Mouse (Mus musculus): ENCODE data around the gene Palm. TPM values are rescaled to one million over a fixed set of nuclear protein-coding genes. Genes with fewer than 3 reads are reported as not detected.

The Palm gene
- polyA plus RNA-seq, 1 experiment from 2014 or later, result 184 TPM

- H3K36me3 ChIP-seq (replicated peaks), result peaks cover 45% of the 10 kb centered on the region
- H3K4me3 ChIP-seq (replicated peaks), result no peak overlapping the region
- no peak overlapping the region for H3K4me2 ChIP-seq
- no peak overlapping the region for H3K27ac ChIP-seq
- no peak for ATAC-seq (ENCODE audit: low FRiP score)
- no peaks in the 10 kb centered on the region for H3K27me3 ChIP-seq
- WGBS, result 89% methylated on average over 3 of the region's 3 CpGs
- peaks cover 26% of the 10 kb centered on the region for H3K4me1 ChIP-seq
- H3K9ac ChIP-seq, result no peak overlapping the region
- H3K9me3 ChIP-seq, result no peaks in the 10 kb centered on the region
Measured at GRCm38 (mm10) chr10:79762875-79763274, 30.5 kb upstream of the Palm start.

GRCm38 (mm10) chr10:79764234-79764633 lies 29.1 kb upstream of the Palm start:
- Histone ChIP-seq H3K4me2 (no peak overlapping the region), H3K27ac (no peak overlapping the region), H3K36me3 (replicated peaks) (peaks cover 32% of the 10 kb centered on the region), H3K9me3 (no peaks in the 10 kb centered on the region), H3K27me3 (no peaks in the 10 kb centered on the region), H3K9ac (no peak overlapping the region), H3K4me1 (peaks cover 31% of the 10 kb centered on the region), H3K4me3 (replicated peaks) (no peak overlapping the region)
- WGBS, result 91% methylated on average over 7 of the region's 7 CpGs
- no peak for ATAC-seq (ENCODE audit: low FRiP score)

GRCm38 (mm10) chr10:79765228-79765745 lies 28.1 kb upstream of the Palm start:
- peaks cover 24% of the 10 kb centered on the region for H3K36me3 ChIP-seq (replicated peaks)
- H3K4me2 ChIP-seq, result peak overlapping the region; percentile 94
- H3K9ac ChIP-seq, result peak overlapping the region; percentile 93
- H3K27me3 ChIP-seq, result 0 out of 2 replicates have a peak, but pooled peaks cover under 1% of the 10 kb centered on the region
- no peaks in the 10 kb centered on the region for H3K9me3 ChIP-seq
- no peak for ATAC-seq (ENCODE audit: low FRiP score)
- H3K27ac ChIP-seq, result no peak overlapping the region
- H3K4me1 ChIP-seq, result peaks cover 31% of the 10 kb centered on the region
- 64% methylated on average over 2 of the region's 2 CpGs for WGBS
- peak overlapping the region; percentile 94 for H3K4me3 ChIP-seq (replicated peaks)

DNA sequence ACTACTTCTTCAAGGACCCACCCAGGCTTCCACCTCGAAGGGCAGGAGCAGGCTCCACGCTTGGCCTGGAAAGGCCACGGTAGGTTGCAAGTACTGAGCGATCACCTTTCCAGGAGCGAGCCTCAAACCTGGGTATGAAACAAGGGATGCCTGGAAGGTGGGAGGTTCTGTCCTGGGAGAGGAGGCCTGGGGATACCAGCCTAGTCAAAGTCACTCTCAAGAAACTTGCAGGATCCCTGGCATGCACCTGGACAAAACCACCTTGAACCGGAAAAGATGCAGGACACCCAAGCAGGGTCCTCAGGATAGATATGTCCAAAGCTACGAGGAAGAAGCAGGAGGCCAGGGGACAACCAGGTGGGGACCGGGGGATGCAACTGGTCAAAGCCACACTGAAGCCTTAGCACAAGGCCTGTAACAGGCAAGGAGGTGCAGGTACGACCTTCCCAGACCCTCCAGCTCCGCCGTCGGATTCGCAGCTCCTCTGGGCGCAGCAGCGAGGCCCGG lies 27.3 kb upstream of the Palm start:
- peak overlapping the region; percentile 94 for H3K4me3 ChIP-seq (replicated peaks)
- WGBS, result 12% methylated on average over 16 of the region's 16 CpGs
- peak overlapping the region; percentile 93 for H3K9ac ChIP-seq
- H3K9me3 ChIP-seq, result no peaks in the 10 kb centered on the region
- peaks cover 31% of the 10 kb centered on the region for H3K4me1 ChIP-seq
- 0 out of 2 replicates have a peak, but pooled peaks cover 3% of the 10 kb centered on the region for H3K27me3 ChIP-seq
- H3K27ac ChIP-seq, result peak overlapping the region; percentile 92
- peak overlapping the region; percentile 94 for H3K4me2 ChIP-seq
- H3K36me3 ChIP-seq (replicated peaks), result peaks cover 16% of the 10 kb centered on the region
- no peak for ATAC-seq (ENCODE audit: low FRiP score)

DNA sequence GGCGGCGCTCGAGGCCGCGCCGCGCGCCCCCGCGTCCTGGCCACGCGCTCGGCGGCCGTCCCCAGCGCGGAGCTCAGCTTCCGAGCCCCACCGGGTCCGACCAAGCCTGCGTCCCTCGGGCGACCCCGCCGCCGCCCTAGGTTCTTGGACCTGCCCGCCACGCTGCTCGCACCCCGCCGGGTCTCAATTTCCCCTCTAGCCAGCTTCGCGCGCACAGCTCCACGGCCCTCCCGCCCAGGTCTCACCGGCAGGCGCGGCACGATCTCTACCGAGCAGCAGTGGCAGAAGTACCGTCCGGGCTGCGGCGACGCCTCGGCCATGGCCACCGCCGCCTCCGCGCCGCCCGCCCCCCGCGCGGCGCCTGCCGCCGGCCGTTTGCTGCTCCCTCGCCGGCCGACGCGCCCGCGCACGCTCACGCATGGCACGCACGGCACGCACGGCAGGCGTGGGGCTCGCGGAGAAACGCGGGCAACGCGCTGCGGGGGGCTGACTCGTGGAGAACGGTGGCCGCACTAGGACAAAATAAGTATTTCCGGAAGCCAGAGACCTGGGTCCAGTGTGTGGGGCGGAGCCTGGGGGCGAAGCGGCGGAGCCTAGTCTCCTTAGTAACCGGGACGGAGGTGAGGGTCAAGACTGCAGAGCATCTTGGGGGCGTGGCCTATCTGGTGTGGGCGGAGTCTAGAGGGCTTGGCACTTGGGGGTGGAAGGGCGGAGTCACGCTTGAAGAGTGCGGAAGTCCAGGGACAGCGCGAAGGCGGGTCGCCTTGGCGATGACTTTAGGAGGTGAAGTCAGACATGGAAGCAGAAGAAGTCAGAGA lies 26.7 kb upstream of the Palm start, which contains the start of gene Rnf126:
Gene Rnf126, minus strand, starts transcription at position 445 of the 818 bp plus-strand sequence.
- WGBS, result 1% methylated on average over 98 of the region's 101 CpGs
- 0 out of 2 replicates have a peak, but pooled peaks cover 3% of the 10 kb centered on the region for H3K27me3 ChIP-seq
- H3K4me3 ChIP-seq (replicated peaks), result peak within 1 kb of the TSS; percentile 94
- peaks cover 31% of the 10 kb centered on the region for H3K4me1 ChIP-seq
- peaks cover 9% of the 10 kb centered on the region for H3K36me3 ChIP-seq (replicated peaks)
- peak within 1 kb of the TSS; percentile 92 for H3K27ac ChIP-seq
- H3K4me2 ChIP-seq, result peak within 1 kb of the TSS; percentile 94
- ATAC-seq (ENCODE audit: low FRiP score), result peak; percentile 90
- H3K9me3 ChIP-seq, result no peaks in the 10 kb centered on the region
- H3K9ac ChIP-seq, result peak within 1 kb of the TSS; percentile 93

DNA sequence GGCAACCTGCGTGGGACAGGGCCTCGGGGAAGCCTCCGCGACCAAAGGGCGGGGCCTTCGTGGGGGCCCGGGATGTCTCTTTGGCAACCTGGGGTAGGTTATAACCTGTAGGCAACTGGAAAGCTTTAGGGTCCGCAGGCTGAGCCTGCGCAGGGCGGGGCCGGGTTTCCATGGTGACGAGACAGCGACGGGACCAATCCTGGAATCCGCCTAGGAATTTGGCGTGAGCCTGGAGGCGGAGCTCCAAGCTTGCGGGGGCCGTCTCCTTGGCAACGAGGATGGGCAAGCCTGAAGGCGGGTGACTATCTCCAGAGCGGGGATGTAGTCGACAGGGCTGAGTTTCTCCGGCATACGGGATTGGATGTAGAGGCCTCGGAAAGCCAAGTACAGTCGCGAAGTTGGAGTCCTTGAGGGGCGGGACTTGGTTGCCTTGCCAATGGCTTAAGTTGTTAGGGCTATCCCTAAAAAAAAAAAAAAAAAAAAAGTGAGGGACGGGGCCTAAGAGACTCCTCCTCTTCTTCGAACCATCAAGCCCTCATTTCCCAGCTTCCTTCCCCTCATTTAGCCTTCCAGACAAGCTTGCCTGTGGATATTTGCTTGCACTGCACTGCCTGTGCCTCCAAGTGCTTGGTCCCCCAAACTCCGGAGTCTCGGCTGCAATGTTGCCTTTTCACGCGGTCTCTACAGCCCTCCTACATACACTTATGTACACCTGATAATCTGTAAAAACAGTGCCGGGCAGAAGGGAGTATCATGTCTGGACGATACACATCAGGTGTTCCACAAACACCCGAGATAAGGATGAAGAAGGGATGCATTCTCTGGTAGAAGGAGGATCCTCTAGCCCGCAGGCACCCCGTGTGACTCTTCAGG lies 25.8 kb upstream of the Palm start:
- no peaks in the 10 kb centered on the region for H3K9me3 ChIP-seq
- H3K9ac ChIP-seq, result peak overlapping the region; percentile 26; the same call in 1 of the 2 replicates
- peak overlapping the region; percentile 92 for H3K27ac ChIP-seq
- H3K27me3 ChIP-seq, result 0 out of 2 replicates have a peak, but pooled peaks cover 3% of the 10 kb centered on the region
- ATAC-seq (ENCODE audit: low FRiP score), result peak; percentile 88
- peaks cover under 1% of the 10 kb centered on the region for H3K36me3 ChIP-seq (replicated peaks)
- WGBS, result 11% methylated on average over 40 of the region's 40 CpGs
- peaks cover 31% of the 10 kb centered on the region for H3K4me1 ChIP-seq
- H3K4me3 ChIP-seq (replicated peaks), result peak overlapping the region; percentile 94
- H3K4me2 ChIP-seq, result peak overlapping the region; percentile 94

GRCm38 (mm10) chr10:79768400-79768799 lies 25.0 kb upstream of the Palm start:
- Histone ChIP-seq H3K27me3 (0 out of 2 replicates have a peak, but pooled peaks cover 3% of the 10 kb centered on the region), H3K4me3 (replicated peaks) (no peak overlapping the region), H3K9ac (no peak overlapping the region), H3K36me3 (replicated peaks) (no peaks in the 10 kb centered on the region), H3K9me3 (no peaks in the 10 kb centered on the region), H3K4me2 (0 out of 2 replicates have a peak overlapping the region, but pooled peaks have one; percentile 94), H3K27ac (no peak overlapping the region), H3K4me1 (peaks cover 28% of the 10 kb centered on the region)
- no peak for ATAC-seq (ENCODE audit: low FRiP score)
- WGBS, result 3% methylated on average over 5 of the region's 5 CpGs

- H3K27me3 ChIP-seq, result 0 out of 2 replicates have a peak, but pooled peaks cover 3% of the 10 kb centered on the region
- H3K4me3 ChIP-seq (replicated peaks), result no peak overlapping the region
- H3K4me2 ChIP-seq, result no peak overlapping the region
- H3K27ac ChIP-seq, result no peak overlapping the region
- ATAC-seq (ENCODE audit: low FRiP score), result no peak
- 73% methylated on average over 4 of the region's 4 CpGs for WGBS
- no peaks in the 10 kb centered on the region for H3K36me3 ChIP-seq (replicated peaks)
- H3K4me1 ChIP-seq, result peaks cover 25% of the 10 kb centered on the region
- H3K9ac ChIP-seq, result no peak overlapping the region
- H3K9me3 ChIP-seq, result no peaks in the 10 kb centered on the region
Measured at GRCm38 (mm10) chr10:79769329-79769728, 24.0 kb upstream of the Palm start.

- H3K4me2 ChIP-seq, result no peak overlapping the region
- 89% methylated on average over 3 of the region's 3 CpGs for WGBS
- no peak overlapping the region for H3K27ac ChIP-seq
- peaks cover 12% of the 10 kb centered on the region for H3K4me1 ChIP-seq
- no peak for ATAC-seq (ENCODE audit: low FRiP score)
- H3K36me3 ChIP-seq (replicated peaks), result no peaks in the 10 kb centered on the region
- no peak overlapping the region for H3K4me3 ChIP-seq (replicated peaks)
- H3K9me3 ChIP-seq, result no peaks in the 10 kb centered on the region
- no peak overlapping the region for H3K9ac ChIP-seq
- peaks cover 18% of the 10 kb centered on the region for H3K27me3 ChIP-seq
Measured at GRCm38 (mm10) chr10:79772320-79772719, 21.1 kb upstream of the Palm start.

DNA sequence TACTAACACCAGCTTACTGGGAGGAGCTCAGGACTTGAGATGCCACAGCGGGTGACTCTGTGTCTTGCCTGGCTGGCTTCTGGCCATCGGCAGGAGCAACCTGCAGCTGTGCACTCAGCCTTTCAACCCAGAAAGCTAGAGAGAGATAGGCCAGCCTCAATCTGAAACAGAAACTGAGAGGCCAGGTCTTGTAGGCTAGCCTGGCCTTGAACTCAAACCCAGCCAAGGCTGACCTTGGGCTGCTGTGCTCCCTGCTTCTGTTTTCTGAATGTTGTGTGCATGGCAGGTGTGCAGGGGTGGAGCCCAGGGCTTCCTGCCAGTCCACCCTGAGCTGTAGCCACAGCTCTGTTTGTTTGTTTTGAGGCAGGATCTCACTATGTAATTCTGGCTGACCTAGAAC lies 20.2 kb upstream of the Palm start:
- H3K4me2 ChIP-seq, result no peak overlapping the region
- peaks cover 27% of the 10 kb centered on the region for H3K27me3 ChIP-seq
- no peak for ATAC-seq (ENCODE audit: low FRiP score)
- no peaks in the 10 kb centered on the region for H3K36me3 ChIP-seq (replicated peaks)
- no peak overlapping the region for H3K9ac ChIP-seq
- WGBS, result 93% methylated on average over 2 of the region's 2 CpGs
- no peaks in the 10 kb centered on the region for H3K9me3 ChIP-seq
- H3K4me1 ChIP-seq, result peaks cover 14% of the 10 kb centered on the region
- no peak overlapping the region for H3K4me3 ChIP-seq (replicated peaks)
- no peak overlapping the region for H3K27ac ChIP-seq

DNA sequence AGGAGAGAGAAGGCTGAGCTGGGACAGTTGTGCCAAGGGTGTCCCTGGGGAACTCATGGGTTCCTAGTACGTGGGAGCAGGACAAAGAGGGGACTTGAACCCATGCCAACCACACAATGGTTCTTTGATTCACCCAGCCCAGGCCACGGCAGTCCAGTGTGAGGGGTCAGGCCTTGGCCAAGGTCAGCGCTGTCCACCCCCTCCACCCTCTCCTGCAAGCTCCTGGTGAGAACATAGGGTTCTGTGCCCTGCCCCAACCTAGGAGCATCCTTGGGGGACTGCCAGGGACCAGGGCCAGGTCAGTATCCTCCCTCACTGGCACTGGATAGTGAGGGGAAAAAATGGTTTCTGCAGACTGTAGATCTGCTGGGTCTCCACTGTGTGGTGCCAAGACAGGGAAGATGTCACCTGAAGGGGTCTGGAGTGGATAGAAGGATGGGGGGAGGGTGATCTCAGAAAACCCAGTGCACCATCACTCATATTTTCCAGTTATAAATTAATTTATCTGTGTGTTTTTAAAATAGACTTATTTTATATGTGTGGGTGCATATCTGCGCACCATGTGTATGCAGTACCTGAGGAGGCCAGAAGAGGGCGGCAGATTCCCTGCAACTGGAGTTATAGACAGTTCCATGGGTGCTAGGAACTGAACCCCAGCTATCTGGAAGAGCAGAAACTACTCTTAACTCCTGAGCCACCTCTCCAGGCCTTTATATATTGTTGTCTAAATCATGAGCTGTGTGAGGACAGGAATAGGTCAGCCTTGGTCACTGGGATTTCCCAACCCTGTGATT lies 18.7 kb upstream of the Palm start:
- no peak for ATAC-seq (ENCODE audit: low FRiP score)
- Histone ChIP-seq H3K27ac (no peak overlapping the region), H3K9ac (no peak overlapping the region), H3K4me2 (no peak overlapping the region), H3K27me3 (peaks cover 42% of the 10 kb centered on the region), H3K4me1 (peaks cover 13% of the 10 kb centered on the region), H3K9me3 (no peaks in the 10 kb centered on the region), H3K4me3 (replicated peaks) (no peak overlapping the region), H3K36me3 (replicated peaks) (no peaks in the 10 kb centered on the region)
- 75% methylated on average over 5 of the region's 5 CpGs for WGBS
